Mouse (Mus musculus) urinary bladder, postnatal 36 days (tissue): Measurements from ENCODE around the gene Gpr179.
"Not testable (repeated sequence)": the region's sequence is repeated elsewhere in the genome, so short reads cannot be mapped to it uniquely, and the experiment has no call there.

Source experiments
- DNase-seq, 2 experiments: peaks; one replicate each; pipeline ENCODE4 v3.0.0; 2022; ENCODE audit warnings: low spot score in 2 of 2, mixed read lengths in 1 of 2

Gene Gpr179

DNA sequence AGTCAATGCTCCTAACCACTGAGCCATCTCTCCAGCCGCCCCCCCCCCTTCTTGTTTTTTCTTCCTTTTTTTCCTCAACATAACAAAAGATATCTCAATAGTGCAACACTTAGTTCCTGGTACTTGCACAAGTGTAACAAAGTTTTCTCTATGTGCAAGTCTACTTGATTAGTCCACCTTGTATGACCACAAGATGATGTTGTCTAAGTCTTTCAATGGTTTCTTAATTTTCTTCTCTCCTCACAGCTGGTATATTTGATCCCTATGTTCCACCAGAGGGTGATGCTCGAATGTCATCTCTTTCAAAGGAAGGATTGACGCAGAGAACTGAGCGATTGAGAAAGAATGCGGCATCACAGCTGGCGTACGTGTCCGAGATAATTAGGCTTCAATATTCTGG lies 30.7 kb downstream of the Gpr179 start:
- DNase-seq, result no peak

DNA sequence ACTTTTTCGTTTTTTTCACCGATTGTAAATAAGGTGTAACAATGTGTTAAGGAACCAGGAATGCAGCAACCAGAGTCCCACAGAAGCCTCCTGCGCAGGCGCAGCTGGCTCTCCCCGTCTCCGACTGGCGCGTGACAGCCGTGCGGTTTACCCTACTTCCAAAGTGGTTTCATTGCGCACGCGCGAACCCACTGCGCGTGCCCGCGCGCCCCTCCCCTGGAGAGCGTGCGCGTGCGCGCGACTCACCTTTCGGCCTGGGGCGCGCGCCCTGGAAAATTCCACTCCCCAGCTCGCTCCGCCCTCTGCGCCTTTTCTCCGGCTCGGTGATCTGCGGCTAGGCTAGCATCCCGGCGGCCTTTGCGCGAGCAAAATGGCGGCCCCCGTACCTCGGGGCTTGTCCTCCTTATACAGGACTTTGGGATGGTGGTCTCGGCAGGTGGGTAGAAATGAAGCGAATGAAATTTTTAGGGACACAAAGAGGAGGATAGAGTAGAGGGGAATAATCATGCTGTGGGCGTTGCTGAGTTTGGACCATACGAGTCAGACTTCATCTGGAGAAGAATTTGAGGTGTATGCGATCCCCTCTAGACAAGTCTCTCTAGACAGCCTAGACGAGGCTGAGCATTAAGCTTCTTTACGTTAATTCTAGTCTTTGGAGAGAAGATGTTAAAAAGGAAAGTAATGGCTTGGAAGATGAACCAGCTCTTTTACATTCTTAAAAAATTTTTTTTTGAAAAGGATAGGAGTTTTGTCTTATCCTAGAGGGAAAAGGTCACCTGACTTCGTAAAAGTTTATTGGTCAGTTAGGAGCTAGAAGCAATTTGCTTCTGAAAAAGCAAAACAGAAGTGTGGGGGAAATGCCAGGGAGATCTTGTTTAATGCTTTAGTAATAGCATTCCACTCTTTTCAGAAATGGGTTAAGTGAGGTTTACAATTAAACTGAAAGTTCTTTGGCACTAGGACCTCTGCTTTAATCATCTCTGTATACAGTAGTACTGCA lies 36.1 kb downstream of the Gpr179 start, which contains the start of gene Mrpl45:
Gene Mrpl45, plus strand, starts transcription at position 213 of the 1,000 bp plus-strand sequence.
- peak; percentile 96 to 98 for DNase-seq

DNA sequence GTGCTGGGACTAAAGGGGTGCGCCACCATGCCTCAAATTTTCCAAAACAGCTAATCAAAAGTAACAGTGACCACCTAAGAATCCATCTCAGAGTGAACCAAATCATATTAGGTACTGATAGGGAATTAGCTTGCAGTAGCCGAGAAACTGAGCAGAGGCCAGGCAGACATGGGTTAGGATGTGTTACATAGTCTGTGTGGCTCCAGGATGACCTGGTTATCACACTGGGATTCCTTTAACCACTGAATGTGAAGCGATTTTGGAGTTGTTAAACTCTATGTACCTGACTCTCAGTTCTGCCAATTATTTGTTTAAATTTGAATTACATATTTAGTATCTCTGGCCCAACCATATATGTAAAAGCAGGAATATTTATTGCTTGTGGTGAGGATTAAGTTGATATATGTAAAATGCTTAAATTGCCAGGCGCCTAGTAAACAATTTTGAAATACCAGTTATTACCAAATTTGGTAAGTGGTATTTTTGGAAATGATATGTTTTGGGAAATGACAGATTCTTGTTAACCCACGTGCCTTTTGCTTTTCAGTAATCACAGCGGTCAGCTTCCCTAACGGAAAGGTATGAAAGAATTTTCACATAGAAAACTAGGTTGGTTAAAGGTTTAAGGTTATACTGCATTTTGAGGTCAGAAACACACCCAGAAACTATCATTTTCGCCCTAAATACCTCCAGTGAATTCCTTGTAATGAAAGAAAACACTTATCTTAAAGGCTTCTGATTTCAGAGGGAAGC lies 37.0 kb downstream of the Gpr179 start:
- no peak for DNase-seq

DNA sequence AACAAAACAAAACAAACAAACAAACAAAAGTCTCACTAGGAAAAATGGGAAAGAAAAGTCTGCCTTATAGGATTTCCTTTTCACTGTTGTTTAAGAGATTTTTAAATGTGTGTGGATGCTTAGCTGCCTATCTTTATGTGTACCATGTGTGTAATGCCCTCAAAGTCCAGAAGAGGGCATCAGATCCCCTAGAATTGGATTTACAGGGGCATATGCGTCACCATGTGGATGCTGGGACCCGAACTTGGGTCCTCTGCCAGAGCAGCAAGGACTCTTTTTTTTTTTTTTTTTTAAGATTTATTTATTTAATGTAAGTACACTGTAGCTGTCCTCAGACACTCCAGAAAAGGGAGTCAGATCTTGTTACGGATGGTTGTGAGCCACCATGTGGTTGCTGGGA lies 37.8 kb downstream of the Gpr179 start:
- DNase-seq, result no peak

DNA sequence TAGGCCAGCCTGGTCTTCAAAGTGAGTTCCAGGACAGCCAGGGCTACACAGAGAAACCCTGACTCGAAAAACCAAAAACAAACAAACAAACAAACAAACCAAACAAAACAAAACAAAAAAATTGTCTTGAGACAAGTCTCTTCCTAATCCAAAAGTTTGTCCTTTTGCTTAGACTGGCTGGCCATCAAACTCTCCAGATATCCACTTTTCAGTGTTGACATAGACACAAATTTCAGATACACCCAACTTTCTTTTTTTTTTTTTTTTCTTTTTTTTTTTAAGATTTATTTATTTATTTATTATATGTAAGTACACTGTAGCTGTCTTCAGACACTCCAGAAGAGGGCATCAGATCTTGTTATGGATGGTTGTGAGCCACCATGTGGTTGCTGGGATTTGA lies 39.0 kb downstream of the Gpr179 start:
- DNase-seq, result not testable (repeated sequence)

DNA sequence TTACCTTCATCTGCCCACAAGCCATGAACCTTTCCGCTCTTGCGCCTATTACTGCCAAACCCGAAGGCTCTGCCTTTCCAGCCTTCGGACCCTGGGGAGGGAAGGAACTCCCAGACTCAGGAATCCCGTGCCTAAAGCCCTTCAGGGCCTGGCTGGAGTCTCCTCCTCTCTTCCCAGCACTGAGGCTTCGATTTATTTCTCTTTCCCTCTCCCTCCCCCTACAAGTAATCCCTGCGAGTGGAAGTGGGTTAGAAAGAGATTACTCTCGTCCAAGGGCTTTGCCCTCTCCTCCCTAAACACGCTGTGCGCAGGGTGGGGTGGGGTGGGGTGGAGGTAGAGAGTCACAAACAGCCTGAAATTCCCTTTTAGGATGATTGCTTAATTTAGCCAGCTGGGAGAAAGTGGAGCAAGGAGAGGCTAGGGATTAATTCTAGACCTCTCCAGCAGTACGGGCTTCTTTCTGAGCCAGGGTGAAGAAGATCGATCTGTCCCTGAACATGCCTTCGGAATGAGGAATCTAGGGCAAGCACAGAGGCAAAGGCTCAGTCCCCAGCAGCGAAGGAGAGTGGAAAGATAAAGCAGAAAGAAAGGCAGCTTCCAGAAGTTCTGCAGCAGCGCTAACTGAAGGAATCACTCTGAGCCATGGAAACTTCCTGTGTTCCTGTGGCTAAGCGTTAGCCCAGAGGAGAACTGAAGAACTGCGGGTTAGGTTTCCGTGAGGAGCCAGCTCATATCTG lies 40.8 kb downstream of the Gpr179 start:
- peak in 1 of 2 experiments; percentile 27 for DNase-seq

DNA sequence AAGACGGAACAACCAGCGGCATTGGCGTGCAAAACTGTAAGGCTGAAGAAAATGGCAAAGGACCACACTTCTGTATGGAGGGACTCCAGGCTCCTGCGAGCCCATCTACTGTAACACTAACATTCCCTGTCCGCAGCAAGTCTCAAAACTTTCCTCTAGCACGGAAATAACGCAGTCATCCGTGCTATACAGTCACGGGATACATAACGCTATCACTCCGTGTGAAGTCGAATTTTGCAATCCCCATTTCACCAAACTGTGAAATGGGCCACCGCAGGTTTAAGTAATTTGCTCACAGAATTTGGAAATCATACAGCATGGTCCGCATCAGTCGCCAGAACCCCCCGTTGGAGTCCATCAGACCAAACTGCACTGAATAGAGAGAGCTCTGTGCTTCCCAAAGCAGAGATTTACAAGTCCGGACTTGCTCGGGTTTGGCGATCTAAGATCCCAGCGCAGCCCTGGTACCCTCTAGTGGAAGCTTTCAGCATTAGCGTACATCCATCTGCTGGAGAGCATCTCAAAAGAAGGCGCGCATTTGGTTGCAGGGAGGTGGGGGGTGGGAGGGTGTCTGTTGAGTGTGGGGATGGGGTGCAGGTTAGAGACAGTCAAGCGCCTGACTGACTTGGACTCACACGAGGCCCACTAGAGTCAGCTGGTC lies 41.8 kb downstream of the Gpr179 start:
- DNase-seq, result peak; percentile 52 to 81

DNA sequence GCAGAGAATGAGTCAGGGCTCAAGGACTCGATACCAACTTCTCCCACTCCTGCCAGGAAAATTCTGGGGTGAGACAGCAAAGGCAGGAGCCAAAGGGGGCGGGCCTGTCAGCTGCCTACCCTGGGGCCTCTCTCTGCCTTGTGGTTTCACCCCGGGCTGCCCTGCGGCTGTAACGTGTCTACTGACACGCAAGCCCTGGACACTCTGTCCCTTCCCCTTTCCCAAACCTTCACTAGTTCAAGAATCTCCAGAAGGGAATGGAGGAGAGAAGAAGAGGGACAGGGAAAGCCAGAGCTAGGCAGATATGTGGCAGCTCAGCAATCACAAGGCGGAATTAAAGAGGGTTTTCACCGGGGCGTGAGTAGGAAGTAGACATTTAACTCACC lies 42.4 kb downstream of the Gpr179 start:
- peak; percentile 73 to 84 for DNase-seq

DNA sequence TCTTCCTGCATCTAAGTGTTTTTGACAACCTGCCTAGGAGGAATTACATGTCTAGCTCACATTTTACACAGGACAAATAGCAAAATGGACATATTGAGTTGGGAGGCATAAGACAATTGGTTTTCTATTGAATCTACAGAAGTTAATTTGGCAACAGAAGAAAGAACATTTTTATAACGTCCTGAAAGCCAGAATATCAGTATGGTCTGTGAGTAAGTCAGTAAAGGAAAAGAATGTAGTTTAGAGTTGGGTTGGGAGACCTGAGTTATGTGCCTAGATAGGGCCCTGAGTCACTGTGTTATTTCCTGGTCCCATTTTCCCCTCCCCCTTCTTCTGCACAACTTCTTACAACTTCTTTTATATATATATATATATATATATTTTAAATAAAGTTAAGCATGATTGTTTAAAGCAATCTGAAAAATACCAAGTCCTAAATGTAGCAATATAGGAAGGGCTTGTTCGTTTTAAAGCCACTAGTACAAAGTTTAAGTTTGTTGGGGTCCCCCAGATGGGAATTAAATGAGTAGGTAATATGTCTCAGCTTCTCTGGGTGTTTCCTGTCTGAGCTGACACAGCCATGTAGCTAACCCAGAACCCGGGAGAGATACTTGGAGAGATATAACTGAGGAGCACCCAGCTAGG lies 42.9 kb downstream of the Gpr179 start:
- DNase-seq, result no peak

DNA sequence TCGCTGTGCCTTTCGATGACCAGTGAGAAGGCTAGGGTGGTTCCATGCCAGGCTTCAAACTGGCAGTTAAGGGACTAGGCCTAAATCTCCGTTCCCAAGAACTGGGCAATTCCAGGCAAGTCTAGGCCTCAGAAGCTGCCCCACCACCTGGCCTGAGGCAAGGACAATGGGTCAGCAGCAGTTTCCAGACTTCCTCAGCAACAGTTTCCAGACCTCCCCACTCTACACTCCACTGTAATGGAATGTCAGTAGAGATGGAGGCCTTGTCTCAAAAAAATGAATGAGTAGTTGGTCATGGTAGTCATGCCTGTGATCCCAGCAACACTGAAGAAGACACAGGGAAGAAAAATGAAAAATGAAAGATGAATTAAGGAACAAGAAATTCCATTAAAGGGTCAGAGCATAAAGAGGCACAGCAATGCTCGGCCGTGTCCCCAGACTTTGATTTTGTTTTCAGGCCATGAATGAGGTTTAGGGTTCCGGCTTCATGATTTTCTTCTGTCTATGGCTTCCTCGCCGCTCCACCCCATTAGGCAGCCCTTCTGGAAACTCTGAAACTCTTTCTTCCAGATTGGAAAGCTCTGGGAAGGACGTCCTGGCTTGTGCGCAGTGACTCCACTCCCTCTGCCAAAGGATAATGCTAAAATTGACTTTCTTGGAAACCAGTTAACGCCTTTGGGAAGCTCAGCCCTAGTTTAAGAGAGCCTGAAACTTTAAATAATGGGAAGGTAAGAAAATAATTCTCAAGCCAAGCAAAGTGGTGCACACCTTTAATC lies 44.4 kb downstream of the Gpr179 start:
- DNase-seq, result no peak

DNA sequence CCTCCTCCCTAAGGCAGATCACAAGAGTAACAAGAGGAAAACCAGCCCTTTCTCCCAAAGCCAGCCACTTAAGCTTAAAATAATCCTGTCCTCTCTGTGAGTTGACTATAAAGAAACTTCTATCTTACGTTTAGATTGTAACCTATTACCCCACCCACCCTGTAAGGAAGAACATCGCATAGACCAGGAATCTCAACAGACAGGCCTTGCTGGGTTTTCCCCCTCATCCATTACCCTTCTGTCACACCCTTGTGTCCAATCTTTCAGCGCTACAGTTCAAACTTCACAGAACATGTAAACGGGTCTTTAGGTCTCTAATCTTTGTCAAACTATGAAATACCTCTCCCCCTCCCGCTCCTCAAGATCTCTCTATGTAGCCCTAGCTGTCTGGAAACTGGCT lies 47.2 kb downstream of the Gpr179 start:
- no peak for DNase-seq

DNA sequence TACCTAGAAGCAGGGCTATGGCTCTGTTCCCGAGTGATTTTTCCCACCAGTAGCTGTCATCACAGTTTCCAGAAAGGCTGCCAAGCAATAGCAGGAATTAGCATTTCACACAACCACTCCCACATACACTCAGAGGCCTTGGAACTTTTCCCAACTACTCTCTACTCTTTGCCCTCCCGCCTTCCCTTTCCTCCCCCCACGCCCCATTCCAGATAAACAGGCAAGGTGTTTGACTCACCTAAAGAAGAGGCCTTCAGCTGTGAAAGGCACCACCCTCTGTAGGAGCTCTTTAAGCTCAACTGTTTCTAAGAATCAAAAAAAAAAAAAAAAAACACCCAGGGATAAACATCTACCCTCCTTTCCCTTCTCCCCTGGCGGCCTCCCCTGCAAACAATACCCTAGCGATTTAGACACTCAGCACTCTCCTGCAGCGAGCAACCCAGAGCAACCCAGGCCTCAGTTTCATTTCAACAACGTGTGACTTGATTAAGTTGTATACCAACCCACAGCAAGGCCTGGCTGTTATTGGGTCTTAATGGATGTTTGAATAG lies 49.6 kb downstream of the Gpr179 start:
- peak in 1 of 2 experiments; percentile 51 for DNase-seq

DNA sequence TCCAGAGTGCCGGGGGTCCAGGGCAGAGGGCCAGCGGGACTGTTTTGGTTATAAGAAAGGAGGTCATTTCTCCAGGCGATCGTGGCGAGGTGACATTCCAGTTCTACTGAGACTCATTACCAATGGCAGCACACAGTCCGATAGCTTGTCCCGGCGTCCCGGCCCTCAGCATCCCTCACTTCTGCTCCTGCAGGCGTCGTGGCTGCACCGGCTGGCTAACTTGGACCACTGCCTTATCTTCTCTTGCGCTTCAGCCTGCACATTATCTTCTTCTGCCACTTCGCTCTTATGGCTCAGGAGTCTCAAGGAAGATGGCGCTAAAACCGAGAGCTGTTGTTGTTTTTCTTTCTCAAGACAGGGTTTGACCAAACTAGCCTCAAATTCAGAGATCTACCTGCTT lies 50.5 kb downstream of the Gpr179 start:
- no peak for DNase-seq

DNA sequence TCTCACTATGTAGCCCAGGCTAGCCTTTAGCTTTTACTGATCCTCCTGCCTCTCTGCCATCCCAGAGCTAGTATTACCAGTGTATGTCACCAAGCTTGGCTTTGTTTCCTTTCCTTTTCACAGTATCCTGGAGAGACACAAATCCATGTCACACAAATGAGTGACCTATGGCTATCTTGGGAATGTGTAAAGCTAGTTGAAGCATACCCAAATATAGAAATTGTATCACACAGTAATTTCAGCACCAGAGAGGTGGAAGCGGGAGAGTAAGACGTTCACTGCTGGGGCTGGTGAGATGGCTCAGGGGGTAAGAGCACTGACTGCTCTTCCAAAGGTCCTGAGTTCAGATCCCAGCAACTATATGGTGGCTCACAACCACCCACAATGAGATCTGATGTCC lies 51.9 kb downstream of the Gpr179 start:
- DNase-seq, result no peak

DNA sequence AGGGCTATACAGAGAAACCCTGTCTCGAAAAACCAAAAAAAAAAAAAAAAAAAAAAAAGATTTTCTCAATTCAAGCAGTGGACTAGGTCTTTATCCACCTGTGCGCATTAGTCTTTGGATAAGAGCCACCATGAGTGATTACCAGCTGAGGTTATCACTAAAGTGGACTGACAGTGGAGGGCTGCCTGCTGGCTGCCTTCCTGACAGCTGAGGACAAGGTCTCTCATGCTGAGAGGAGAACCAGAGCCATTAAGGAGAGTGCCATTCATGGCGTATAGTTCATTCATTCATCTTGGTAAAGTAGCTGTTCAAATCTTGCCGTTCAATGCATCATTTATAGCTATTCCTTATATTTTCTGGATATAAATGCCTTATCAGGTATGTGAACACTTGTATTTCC lies 55.3 kb downstream of the Gpr179 start:
- DNase-seq, result no peak

DNA sequence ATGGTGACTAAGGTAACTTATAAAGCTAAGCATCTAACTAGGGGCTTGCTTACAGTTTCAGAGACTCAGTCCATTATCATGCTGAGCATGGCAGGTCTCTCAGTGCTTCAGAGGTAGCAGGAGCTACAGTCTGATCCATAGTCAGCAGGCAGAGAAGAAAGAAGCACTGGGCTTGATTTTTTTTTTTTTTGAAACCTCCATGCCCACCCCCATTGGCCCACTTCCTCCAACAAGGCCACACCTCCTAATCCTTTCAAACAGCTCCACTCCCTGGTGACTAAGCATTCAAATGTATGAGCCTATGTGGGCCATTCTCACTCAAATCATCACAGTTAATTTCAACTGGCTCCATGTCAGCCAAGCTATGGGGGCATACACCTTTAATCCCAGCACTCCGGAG lies 59.1 kb downstream of the Gpr179 start:
- DNase-seq, result no peak

DNA sequence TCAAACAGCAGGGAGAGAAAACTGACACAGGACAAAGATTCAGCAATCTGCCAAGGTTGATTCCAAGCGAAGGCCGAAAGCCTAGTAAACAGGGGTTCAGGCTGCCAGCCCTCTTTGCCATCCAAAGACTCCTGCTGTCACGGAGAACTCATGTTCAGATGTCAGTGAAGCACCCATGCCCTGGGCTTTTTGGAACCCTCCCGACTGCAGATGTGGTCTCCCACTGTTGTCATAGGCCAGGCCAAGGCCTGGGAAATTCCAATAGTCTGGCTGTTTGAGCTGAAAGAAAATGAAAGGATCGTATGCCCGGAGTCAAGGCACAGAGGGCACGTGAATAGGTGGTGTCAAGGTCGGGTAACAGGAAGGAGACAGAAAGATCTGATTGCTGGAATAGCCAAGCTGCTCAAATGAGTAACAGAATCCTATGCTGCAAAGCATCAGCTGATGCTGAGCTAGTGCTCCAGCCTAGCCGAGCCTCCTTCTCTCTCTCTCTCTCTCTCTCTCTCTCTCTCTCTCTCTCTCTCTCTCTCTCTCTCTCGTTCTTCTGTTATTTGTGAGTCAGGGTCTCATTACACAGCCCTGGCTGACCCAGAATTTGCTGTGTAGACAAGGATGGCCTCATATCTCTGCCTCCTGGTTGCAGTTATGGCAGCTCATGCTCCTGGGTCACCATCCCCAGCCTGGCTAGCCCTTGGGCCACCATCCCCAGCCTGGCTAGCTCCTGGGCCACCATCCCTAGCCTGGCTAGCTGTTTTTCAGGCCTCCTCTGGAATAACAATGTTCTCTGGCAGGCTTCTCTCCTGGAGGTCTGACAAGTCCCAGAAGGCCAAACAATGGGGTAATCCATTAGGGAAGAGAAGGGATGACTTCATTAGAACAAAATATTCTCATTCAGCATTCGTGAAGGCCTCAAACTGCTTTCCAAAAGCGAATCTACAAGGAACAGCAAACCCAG lies 62.3 kb downstream of the Gpr179 start:
- DNase-seq, result peak in 1 of 2 experiments; percentile 61

DNA sequence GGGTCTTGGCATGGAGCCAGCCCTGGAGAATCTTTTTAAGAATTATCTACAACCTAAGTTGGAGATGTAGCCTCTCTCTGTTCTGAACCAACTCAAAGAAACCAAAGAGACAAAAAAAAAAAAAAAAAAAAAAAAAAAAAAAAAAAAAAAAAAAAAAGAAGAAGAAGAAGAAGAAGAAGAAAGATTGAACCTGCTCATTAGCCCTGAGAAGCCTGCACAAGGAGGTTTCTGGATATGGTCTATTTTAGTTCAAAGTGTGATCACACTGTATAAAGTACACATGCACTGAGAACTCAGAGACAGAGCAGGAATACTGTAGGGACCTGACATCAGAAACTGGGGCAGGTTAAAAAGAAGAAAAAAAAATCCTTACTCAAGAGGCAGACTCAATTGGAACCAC lies 64.2 kb downstream of the Gpr179 start:
- DNase-seq, result no peak

DNA sequence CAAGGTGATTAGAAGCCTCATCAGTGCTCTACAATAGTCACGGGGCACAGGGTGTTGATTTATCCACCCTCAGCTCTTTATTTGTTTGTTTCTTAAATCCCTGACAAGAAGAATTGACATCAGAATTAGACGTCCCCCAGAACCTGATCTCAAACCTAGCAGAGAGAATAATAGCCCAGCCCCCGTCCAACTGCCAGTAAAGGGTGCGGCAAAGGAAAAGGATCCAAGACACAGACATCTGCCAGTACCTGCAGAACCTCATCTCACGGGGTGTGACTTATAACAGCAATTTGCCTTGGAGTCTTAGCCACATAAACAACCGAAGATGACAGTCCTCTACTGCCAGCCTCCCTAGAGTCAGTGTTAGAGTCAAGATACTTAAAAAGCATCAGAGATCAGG lies 64.9 kb downstream of the Gpr179 start:
- DNase-seq, result no peak
